Mouse (Mus musculus): ENCODE measurements around the gene Ice2.

DNA sequence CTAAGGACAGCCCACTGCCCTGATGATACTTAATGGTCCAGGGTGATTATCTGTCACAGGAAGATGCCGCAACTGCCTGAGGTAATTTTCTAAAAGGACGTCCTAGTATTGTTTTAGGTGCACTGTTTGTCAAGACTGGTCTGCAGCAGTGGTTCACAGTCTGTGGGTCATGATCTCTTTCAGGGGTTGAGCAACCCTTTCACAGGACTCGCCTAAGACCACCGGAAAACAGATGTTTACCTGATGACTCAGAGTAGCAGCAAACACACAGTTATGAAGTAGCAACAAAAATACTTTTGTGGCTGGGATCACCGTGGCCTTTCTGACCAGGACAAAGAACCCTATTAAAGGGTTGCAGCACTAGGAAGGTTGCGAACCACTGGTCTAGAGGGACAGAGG lies 80.1 kb downstream of the Ice2 start:
- TF ChIP-seq POLR2A (IDR thresholded peaks at IDR 0.05; ENCODE audit: extremely low read depth, insufficient read depth, low read length) = no peak
- no peak for TF ChIP-seq CTCF (IDR thresholded peaks at IDR 0.05; ENCODE audit: extremely low read depth, insufficient read depth, low read length)
